Mouse (Mus musculus) heart, postnatal 4 days (tissue): Measurements from ENCODE around the gene Cnih4. TPM values are rescaled to one million over a fixed set of nuclear protein-coding genes. Genes with fewer than 3 reads are reported as not detected.

Experiments used
- DNase-seq: peaks from one replicate; pipeline ENCODE4 v3.0.0; 2021
- total RNA-seq, 2 experiments: library from RNA; stranded (reverse); gene quantifications; 2 replicates each; pipeline ENCODE4 v1.2.3; 2021

Gene Cnih4
- total RNA-seq, 2 experiments from 2014 or later = 52.8 to 58.1 TPM

DNA sequence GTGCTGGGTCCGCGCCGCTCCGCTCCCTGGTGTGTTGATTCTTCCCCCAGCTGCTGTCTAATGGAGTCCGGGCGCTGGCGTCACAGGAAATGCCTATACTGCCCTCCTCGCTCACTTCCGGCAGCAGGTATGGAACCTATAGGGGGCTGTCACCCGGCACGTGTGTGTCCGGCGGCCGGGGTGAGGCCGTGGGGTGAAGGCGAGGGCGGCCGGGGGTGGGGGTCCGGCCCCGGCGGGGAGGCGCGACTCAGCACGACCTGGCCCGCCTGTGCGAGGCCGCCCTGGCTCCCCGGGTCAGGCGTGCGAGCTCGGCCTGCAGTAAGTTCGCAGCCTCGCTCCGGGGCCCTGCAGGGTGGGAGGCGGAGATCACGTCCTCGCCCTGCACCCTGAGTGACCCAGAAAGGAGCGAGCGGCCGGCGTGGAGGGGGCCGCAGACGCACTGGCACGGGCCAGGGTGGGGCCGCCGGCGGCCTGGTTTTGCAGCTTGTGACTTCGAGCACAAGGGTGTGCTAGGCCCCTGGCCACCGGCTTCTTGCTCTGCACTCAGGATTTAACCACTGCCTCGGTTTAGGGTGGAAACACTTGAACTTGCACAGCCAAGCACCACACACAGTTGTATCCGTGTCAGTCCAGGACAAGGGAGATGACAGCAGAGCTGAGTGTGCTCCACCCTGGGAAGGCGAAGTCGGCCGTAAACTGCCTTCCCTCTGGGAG is 67.6 kb downstream of the Cnih4 start, which contains the start of gene Wdr26:
Gene Wdr26 (minus strand): TSS at position 82 of the 714 bp plus-strand sequence.
- DNase-seq = peak; percentile 82

DNA sequence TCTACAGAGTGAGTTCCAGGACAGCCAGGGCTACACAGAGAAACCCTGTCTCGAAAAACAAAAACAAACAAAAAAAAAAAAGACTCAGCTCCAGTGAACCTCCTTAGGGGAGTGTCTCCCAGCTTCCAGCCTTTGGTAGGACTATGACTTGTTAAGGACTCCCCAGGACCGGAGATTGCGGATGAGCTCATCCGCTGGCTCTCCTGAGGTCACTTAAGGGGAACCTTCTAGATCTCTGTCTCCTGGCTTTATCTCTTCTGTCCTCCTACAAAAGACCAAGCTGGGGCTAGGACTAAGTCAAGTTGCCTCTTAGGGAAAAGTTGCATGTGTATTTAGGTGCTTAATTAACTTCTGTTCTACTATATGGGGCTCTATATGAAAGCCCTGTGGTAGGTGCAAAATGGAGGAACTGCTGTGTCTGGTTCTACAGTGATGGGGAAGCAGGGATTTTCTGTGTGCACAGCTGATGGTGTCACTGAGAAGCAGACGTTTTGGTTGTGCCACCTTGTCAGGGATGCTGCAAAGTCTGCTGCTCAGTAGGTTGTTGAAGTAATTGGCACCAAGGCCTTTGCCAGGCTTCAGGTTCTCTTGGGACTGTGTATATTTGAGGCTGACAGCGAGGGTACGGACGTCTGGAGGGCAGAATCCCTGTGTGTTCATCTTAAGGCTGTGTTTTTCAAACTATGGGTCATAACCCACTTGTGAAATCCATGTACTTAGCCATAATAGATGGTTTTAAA is 70.0 kb downstream of the Cnih4 start:
- no peak for DNase-seq

DNA sequence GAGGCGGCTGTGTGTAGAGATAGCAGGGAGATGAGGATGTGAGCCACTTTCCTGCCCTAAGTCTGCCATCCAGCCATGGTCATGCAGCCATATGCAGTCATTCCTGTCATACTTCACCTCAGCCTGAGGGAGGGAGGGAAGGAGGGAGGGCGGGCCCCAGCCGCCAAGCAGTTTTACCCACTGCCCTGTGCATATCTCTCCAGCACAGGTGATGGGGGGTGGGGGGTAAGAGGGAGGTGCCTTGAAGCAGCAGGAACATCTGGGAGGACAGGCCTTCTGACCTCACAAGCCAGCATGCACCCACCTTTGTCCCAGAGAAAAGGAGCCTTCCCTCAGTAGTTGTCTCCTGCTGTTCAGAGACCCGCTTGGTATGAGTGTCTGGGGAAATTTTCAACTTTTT is 71.8 kb downstream of the Cnih4 start:
- DNase-seq = no peak

Other genes with a start within 250 kb of the Cnih4 start
- gene Pycr2, start 240.4 kb upstream of the Cnih4 start, total RNA-seq = 10 to 100 TPM; 16.1 to 18.8 TPM
- gene Lefty1, start 209.7 kb upstream of the Cnih4 start, total RNA-seq = under 1 TPM; 0.48 to 0.79 TPM
- gene Tmem63a, start 202.3 kb upstream of the Cnih4 start, total RNA-seq = 10 to 100 TPM; 17.7 to 18.0 TPM
- 10 to 100 TPM; 11.6 to 13.8 TPM for gene Ephx1, start 123.8 kb upstream of the Cnih4 start, total RNA-seq
- not detected for gene 9130409I23Rik, start 93.5 kb upstream of the Cnih4 start, total RNA-seq
- 10 to 100 TPM; 12.0 to 15.0 TPM for gene Nvl, start 489 bp upstream of the Cnih4 start, total RNA-seq
- gene Wdr26, start 67.3 kb downstream of the Cnih4 start, total RNA-seq = 100 to 1,000 TPM; 137 to 138 TPM
- gene Cnih3, start 207.9 kb downstream of the Cnih4 start, total RNA-seq = not detected